Mouse (Mus musculus) C2C12 (cell line): ENCODE results near the gene Stk36.

Experiments used
- CTCF ChIP-seq: IDR thresholded peaks from one replicate; pipeline ENCODE4 v1.5.1; 2011; ENCODE audit not compliant: control insufficient read depth, insufficient read depth, insufficient read length
- USF1 ChIP-seq: IDR thresholded peaks from one replicate; pipeline ENCODE4 v1.6.1; 2011; ENCODE audit warnings: low read depth, mild to moderate bottlenecking, control low read depth, moderate library complexity

DNA sequence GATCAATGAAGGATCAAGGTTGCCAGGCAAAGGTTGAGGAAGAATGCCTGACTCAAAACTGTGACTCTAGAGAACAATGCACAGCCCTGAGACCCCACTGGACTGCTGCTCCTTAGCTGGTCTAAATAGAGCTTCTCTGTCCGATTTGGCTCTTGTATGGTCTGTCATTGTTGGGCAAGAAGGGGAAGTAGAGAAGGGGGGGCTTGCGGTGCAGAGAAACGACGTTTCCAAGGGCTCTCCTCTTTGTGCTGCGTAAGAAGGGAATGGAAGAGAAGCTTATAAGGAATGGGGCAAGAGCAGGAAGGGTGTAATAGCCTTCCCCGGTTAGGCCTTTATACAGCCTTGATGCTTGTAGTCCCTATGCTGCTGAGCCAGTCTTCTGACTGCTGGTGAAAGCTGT lies 35.4 kb upstream of the Stk36 start:
- TF ChIP-seq CTCF = no peak
- TF ChIP-seq USF1 = no peak
